Mouse (Mus musculus) limb, embryonic 12.5 days (tissue): ENCODE measurements around the gene Map10. TPM values are rescaled to one million over a fixed set of nuclear protein-coding genes. Genes with fewer than 3 reads are reported as not detected.

Experiments
- ATAC-seq: fragments of 200-750 bp; cut with Nextera tagmentation; 2 replicates; pipeline ENCODE4 v1.8.0; 2017; ENCODE audit warnings: low read depth, moderate TSS enrichment; ENCODE audit not compliant: insufficient number of reproducible peaks, insufficient read depth, low FRiP score, low TSS enrichment
- H3K27ac ChIP-seq: fragments of 300-500 bp; sonication (generic); 2 replicates; pipeline ENCODE4 v1.5.1; 2016; ENCODE audit warnings: mild to moderate bottlenecking, moderate library complexity
- H3K27me3 ChIP-seq: fragments of 300-500 bp; sonication (generic); 2 replicates; pipeline ENCODE4 v1.6.1; 2016; ENCODE audit warnings: mild to moderate bottlenecking, moderate library complexity
- H3K36me3 ChIP-seq: fragments of 300-500 bp; sonication (generic); 2 replicates; pipeline ENCODE4 v1.6.1; 2016; ENCODE audit warnings: mild to moderate bottlenecking, moderate library complexity
- H3K4me1 ChIP-seq: fragments of 300-500 bp; sonication (generic); replicated peaks from 2 replicates; pipeline ENCODE4 v1.6.1; 2016
- H3K4me2 ChIP-seq: fragments of 300-500 bp; sonication (generic); 2 replicates; pipeline ENCODE4 v1.6.1; 2016; ENCODE audit warnings: mild to moderate bottlenecking, moderate library complexity
- H3K4me3 ChIP-seq: fragments of 300-500 bp; sonication (generic); replicated peaks from 2 replicates; pipeline ENCODE4 v1.5.1; 2016; ENCODE audit warnings: mild to moderate bottlenecking
- H3K9ac ChIP-seq: fragments of 300-500 bp; sonication (generic); replicated peaks from 2 replicates; pipeline ENCODE4 v1.6.1; 2016; ENCODE audit warnings: mild to moderate bottlenecking, moderate library complexity
- H3K9me3 ChIP-seq: fragments of 300-500 bp; sonication (generic); 2 replicates; pipeline ENCODE4 v1.6.1; 2016; ENCODE audit warnings: mild to moderate bottlenecking, moderate library complexity
- WGBS: fragments of 180-500 bp; shearing (Covaris S2); methylation state at CpG from one replicate; pipeline ENCODE4 v1.1.7; 2016; 5-methylcytosine and 5-hydroxymethylcytosine counted together
- polyA plus RNA-seq: library from polyadenylated mRNA; unstranded; fragments of >200 nt; fragmentation: Nextera tagmentation; extraction: Ambion mirVana; gene quantifications from 2 replicates; pipeline ENCODE4 v1.2.1, GENCODE M21; 2016

Gene Map10
- polyA plus RNA-seq, 1 experiment from 2014 or later = 8.2 TPM

GRCm38 (mm10) chr8:125716211-125716610 is 46.6 kb downstream of the Map10 start:
- peaks cover 18% of the 10 kb centered on the region for H3K4me1 ChIP-seq
- no peak for ATAC-seq
- 27% methylated on average over 4 of the region's 4 CpGs for WGBS
- H3K27me3 ChIP-seq = no peaks in the 10 kb centered on the region
- no peak overlapping the region for H3K9ac ChIP-seq
- no peak overlapping the region for H3K4me3 ChIP-seq
- H3K27ac ChIP-seq = no peak overlapping the region
- H3K9me3 ChIP-seq = no peaks in the 10 kb centered on the region
- H3K36me3 ChIP-seq = no peaks in the 10 kb centered on the region
- H3K4me2 ChIP-seq = no peak overlapping the region

GRCm38 (mm10) chr8:125716613-125717012 is 47.0 kb downstream of the Map10 start:
- Histone ChIP-seq H3K9me3 (no peaks in the 10 kb centered on the region), H3K9ac (no peak overlapping the region), H3K4me3 (no peak overlapping the region), H3K27ac (no peak overlapping the region), H3K4me1 (peaks cover 18% of the 10 kb centered on the region), H3K27me3 (no peaks in the 10 kb centered on the region), H3K36me3 (no peaks in the 10 kb centered on the region), H3K4me2 (no peak overlapping the region)
- ATAC-seq = no peak
- WGBS = 8% methylated on average over 7 of the region's 7 CpGs

- H3K9ac ChIP-seq = no peak overlapping the region
- H3K4me2 ChIP-seq = no peak overlapping the region
- no peak for ATAC-seq
- no peaks in the 10 kb centered on the region for H3K9me3 ChIP-seq
- no peaks in the 10 kb centered on the region for H3K36me3 ChIP-seq
- H3K4me3 ChIP-seq = no peak overlapping the region
- 68% methylated on average over 4 of the region's 4 CpGs for WGBS
- no peaks in the 10 kb centered on the region for H3K27me3 ChIP-seq
- H3K27ac ChIP-seq = no peak overlapping the region
- H3K4me1 ChIP-seq = peaks cover 38% of the 10 kb centered on the region
These were observed 49.3 kb downstream of the Map10 start for GRCm38 (mm10) chr8:125718914-125719313.

- Histone ChIP-seq H3K27me3 (no peaks in the 10 kb centered on the region), H3K9ac (no peak overlapping the region), H3K9me3 (no peaks in the 10 kb centered on the region), H3K4me2 (no peak overlapping the region), H3K4me3 (no peak overlapping the region), H3K27ac (no peak overlapping the region), H3K4me1 (peaks cover 33% of the 10 kb centered on the region), H3K36me3 (no peaks in the 10 kb centered on the region)
- ATAC-seq = no peak
- WGBS = 68% methylated on average over 7 of the region's 7 CpGs
These were observed 53.1 kb downstream of the Map10 start for GRCm38 (mm10) chr8:125722675-125723074.

Other genes with a start within 250 kb of the Map10 start
- 18.6 and 20.2 TPM in 2 replicates for gene Sipa1l2, start 100.0 kb upstream of the Map10 start, polyA plus RNA-seq
- gene Ntpcr, start 60.1 kb downstream of the Map10 start, polyA plus RNA-seq = 24.8 and 25.5 TPM in 2 replicates
- 0.19 TPM in 1 of 2 replicates, not detected in the other for gene Pcnx2, start 228.5 kb downstream of the Map10 start, polyA plus RNA-seq
- 0.06 TPM in 1 of 2 replicates, not detected in the other for gene Map3k21, start 240.6 kb downstream of the Map10 start, polyA plus RNA-seq